Mouse (Mus musculus) C2C12 (cell line): ENCODE results near the gene Cldn10. TPM values are rescaled to one million over a fixed set of nuclear protein-coding genes. Genes with fewer than 3 reads are reported as not detected.
"Not testable (repeated sequence)": the region's sequence is repeated elsewhere in the genome, so short reads cannot be mapped to it uniquely, and the experiment has no call there.

Experiments
- H3K27me3 ChIP-seq: one replicate; pipeline ENCODE4 v1.6.1; 2011; ENCODE audit not compliant: control insufficient read depth, insufficient read depth, insufficient read length
- H3K36me3 ChIP-seq: one replicate; pipeline ENCODE4 v1.6.1; 2011; ENCODE audit not compliant: control insufficient read depth, insufficient read depth
- H3K4me3 ChIP-seq: one replicate; pipeline ENCODE4 v1.5.1; 2011; ENCODE audit warnings: mild to moderate bottlenecking, control low read depth; ENCODE audit not compliant: poor library complexity, insufficient read depth, severe bottlenecking
- H3K79me2 ChIP-seq: one replicate; pipeline ENCODE4 v1.6.1; 2011; ENCODE audit not compliant: control insufficient read depth, insufficient read depth
- H3K79me3 ChIP-seq: one replicate; pipeline ENCODE4 v1.6.1; 2011; ENCODE audit warnings: low read depth, control low read depth
- H3ac ChIP-seq: one replicate; pipeline ENCODE3; 2011; ENCODE audit warnings: low read depth; ENCODE audit not compliant: control insufficient read depth, insufficient read length
- CEBPB ChIP-seq: IDR thresholded peaks from one replicate; pipeline ENCODE4 v1.6.1; 2011; ENCODE audit warnings: low read depth, mild to moderate bottlenecking, control low read depth, moderate library complexity
- CTCF ChIP-seq: IDR thresholded peaks from one replicate; pipeline ENCODE4 v1.5.1; 2011; ENCODE audit not compliant: control insufficient read depth, insufficient read depth, insufficient read length
- FOSL1 ChIP-seq: IDR thresholded peaks from one replicate; pipeline ENCODE4 v1.8.0; 2011; ENCODE audit warnings: mild to moderate bottlenecking, low read length; ENCODE audit not compliant: poor library complexity, insufficient read depth, severe bottlenecking
- MAX ChIP-seq: IDR thresholded peaks from one replicate; pipeline ENCODE4 v1.6.1; 2011; ENCODE audit warnings: mild to moderate bottlenecking, control low read depth
- MYOD1 ChIP-seq: IDR thresholded peaks from one replicate; pipeline ENCODE4 v1.6.1; 2011; ENCODE audit warnings: low read depth; ENCODE audit not compliant: control insufficient read depth, insufficient read length
- MYOG ChIP-seq: IDR thresholded peaks from one replicate; pipeline ENCODE4 v1.6.1; 2011; ENCODE audit not compliant: control insufficient read depth, insufficient read length; ENCODE audit errors: extremely low read depth
- USF1 ChIP-seq: IDR thresholded peaks from one replicate; pipeline ENCODE4 v1.6.1; 2011; ENCODE audit warnings: low read depth, mild to moderate bottlenecking, control low read depth, moderate library complexity
- polyA plus RNA-seq: library from polyadenylated mRNA; unstranded; fragments of >200 nt; fragmentation: generic; extraction: Trizol; gene quantifications from one replicate; pipeline ENCODE4 v1.2.1, GENCODE M21; 2012; ENCODE audit warnings: missing spikeins

Cldn10 gene
- polyA plus RNA-seq, 1 experiment = not detected

GRCm38 (mm10) chr14:118796694-118797058, 9.0 kb downstream of the Cldn10 start:
- Histone ChIP-seq H3ac (no peak overlapping the region), H3K79me2 (no peaks in the 10 kb centered on the region), H3K79me3 (no peaks in the 10 kb centered on the region), H3K36me3 (no peaks in the 10 kb centered on the region), H3K27me3 (peaks cover 14% of the 10 kb centered on the region), H3K4me3 (no peak overlapping the region)
- no peak for TF ChIP-seq FOSL1
- TF ChIP-seq MYOG = no peak
- no peak for TF ChIP-seq MAX
- no peak for TF ChIP-seq CTCF
- TF ChIP-seq MYOD1 = no peak
- no peak for TF ChIP-seq USF1
- no peak for TF ChIP-seq CEBPB

- no peaks in the 10 kb centered on the region for H3K79me3 ChIP-seq
- no peak overlapping the region for H3K4me3 ChIP-seq
- H3ac ChIP-seq = no peak overlapping the region
- TF ChIP-seq USF1 (no peak), CTCF (no peak), MYOG (no peak), FOSL1 (no peak), MYOD1 (no peak), CEBPB (no peak), MAX (no peak)
- H3K79me2 ChIP-seq = no peaks in the 10 kb centered on the region
- peaks cover 14% of the 10 kb centered on the region for H3K27me3 ChIP-seq
- H3K36me3 ChIP-seq = no peaks in the 10 kb centered on the region
Observed at GRCm38 (mm10) chr14:118797270-118797669, 9.6 kb downstream of the Cldn10 start.

- H3K27me3 ChIP-seq = peaks cover 14% of the 10 kb centered on the region
- no peaks in the 10 kb centered on the region for H3K79me3 ChIP-seq
- TF ChIP-seq MYOD1 = no peak
- no peak for TF ChIP-seq CTCF
- TF ChIP-seq CEBPB = no peak
- TF ChIP-seq USF1 = no peak
- TF ChIP-seq FOSL1 = no peak
- no peak for TF ChIP-seq MYOG
- TF ChIP-seq MAX = no peak
- no peaks in the 10 kb centered on the region for H3K79me2 ChIP-seq
- H3ac ChIP-seq = no peak overlapping the region
- no peaks in the 10 kb centered on the region for H3K36me3 ChIP-seq
- H3K4me3 ChIP-seq = no peak overlapping the region
Observed at GRCm38 (mm10) chr14:118799918-118800317, 12.2 kb downstream of the Cldn10 start.

- H3K79me2 ChIP-seq = no peaks in the 10 kb centered on the region
- H3K36me3 ChIP-seq = no peaks in the 10 kb centered on the region
- H3ac ChIP-seq = no peak overlapping the region
- H3K27me3 ChIP-seq = peaks cover 7% of the 10 kb centered on the region
- H3K79me3 ChIP-seq = no peaks in the 10 kb centered on the region
- TF ChIP-seq FOSL1 (no peak), MYOD1 (no peak), MAX (no peak), CEBPB (no peak), USF1 (no peak), CTCF (no peak), MYOG (no peak)
- no peak overlapping the region for H3K4me3 ChIP-seq
Observed at GRCm38 (mm10) chr14:118803936-118804335, 16.2 kb downstream of the Cldn10 start.

GRCm38 (mm10) chr14:118804351-118804750, 16.6 kb downstream of the Cldn10 start:
- Histone ChIP-seq H3K36me3 (no peaks in the 10 kb centered on the region), H3K79me2 (no peaks in the 10 kb centered on the region), H3K4me3 (no peak overlapping the region), H3ac (no peak overlapping the region), H3K27me3 (peaks cover 6% of the 10 kb centered on the region), H3K79me3 (no peaks in the 10 kb centered on the region)
- TF ChIP-seq USF1 (no peak), MAX (no peak), MYOG (no peak), CTCF (no peak), FOSL1 (no peak), MYOD1 (no peak), CEBPB (no peak)

- H3K79me2 ChIP-seq = no peaks in the 10 kb centered on the region
- no peaks in the 10 kb centered on the region for H3K79me3 ChIP-seq
- no peaks in the 10 kb centered on the region for H3K36me3 ChIP-seq
- no peak for TF ChIP-seq USF1
- no peak for TF ChIP-seq MYOD1
- no peak overlapping the region for H3K4me3 ChIP-seq
- no peak overlapping the region for H3ac ChIP-seq
- H3K27me3 ChIP-seq = no peaks in the 10 kb centered on the region
Observed at GRCm38 (mm10) chr14:118807653-118808052, 19.9 kb downstream of the Cldn10 start.

- H3K79me2 ChIP-seq, H3K36me3 ChIP-seq, H3K27me3 ChIP-seq, H3K79me3 ChIP-seq, H3K4me3 ChIP-seq, H3ac ChIP-seq: not testable (repeated sequence)
Observed at GRCm38 (mm10) chr14:118808183-118808582, 20.5 kb downstream of the Cldn10 start.
